Mouse (Mus musculus): ENCODE measurements around the gene Rab27a.

DNA sequence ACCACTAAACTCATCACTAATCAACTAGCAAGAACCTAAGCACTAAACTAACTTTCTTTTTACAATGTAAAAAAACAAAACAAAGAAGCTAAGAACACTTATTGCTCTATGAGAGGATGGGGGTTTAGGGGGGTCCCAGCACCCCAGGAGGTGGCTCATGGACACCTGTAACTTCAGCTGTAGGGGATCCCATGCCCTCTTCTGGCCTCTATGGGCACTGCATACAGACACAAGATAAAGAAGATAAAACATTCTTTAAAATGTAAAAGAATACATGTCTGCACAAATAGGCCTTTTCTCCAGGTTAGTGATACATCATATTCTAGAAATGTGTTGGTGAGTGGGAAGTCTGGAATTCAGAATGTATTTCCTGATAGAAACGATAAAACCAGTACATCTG lies 11.2 kb upstream of the Rab27a start:
- TF ChIP-seq HCFC1 (IDR thresholded peaks at IDR 0.05; ENCODE audit: low read depth, low read length) (no peak), JUN (IDR thresholded peaks at IDR 0.05; ENCODE audit: insufficient read depth, low read depth, low read length) (no peak), POLR2A (IDR thresholded peaks at IDR 0.05; ENCODE audit: low read depth, low read length) (no peak), UBTF (IDR thresholded peaks at IDR 0.05; ENCODE audit: low read depth, low read length) (no peak), CTCF (conservative IDR thresholded peaks at IDR 0.05 in 1 of 2, IDR thresholded peaks at IDR 0.05 in 1 of 2; ENCODE audit: low read depth in 2 of 2, low read length in 2 of 2) (peak; percentile 15 to 16; a peak in 1 of 4 replicates), CHD2 (IDR thresholded peaks at IDR 0.05; ENCODE audit: low read length) (no peak), ETS1 (conservative IDR thresholded peaks at IDR 0.05; ENCODE audit: low read depth, low read length) (no peak)

All from CH12.LX (cell line).